Mouse (Mus musculus) hindbrain, postnatal 0 days (tissue): Measurements from ENCODE around the gene Nqo2. TPM values are rescaled to one million over a fixed set of nuclear protein-coding genes. Genes with fewer than 3 reads are reported as not detected.
"Not testable (repeated sequence)": the region's sequence is repeated elsewhere in the genome, so short reads cannot be mapped to it uniquely, and the experiment has no call there.

Source experiments
- ATAC-seq: fragments of 200-750 bp; cut with Nextera tagmentation; 2 replicates; pipeline ENCODE4 v1.8.0; 2017; ENCODE audit warnings: mild to moderate bottlenecking, moderate TSS enrichment, moderate library complexity
- DNase-seq: peaks from one replicate; pipeline ENCODE4 v3.0.0-alpha.2; 2015; ENCODE audit warnings: low spot score
- H3K27ac ChIP-seq: fragments of 300-500 bp; sonication (generic); 2 replicates; pipeline ENCODE4 v1.5.1; 2014; ENCODE audit warnings: mild to moderate bottlenecking
- H3K27me3 ChIP-seq: fragments of 300-500 bp; sonication (generic); 2 replicates; pipeline ENCODE4 v1.6.1; 2014; ENCODE audit warnings: low read length, mixed read lengths; ENCODE audit not compliant: insufficient read depth
- H3K36me3 ChIP-seq: fragments of 300-500 bp; sonication (generic); 2 replicates; pipeline ENCODE4 v1.6.1; 2014; ENCODE audit warnings: low read length, mixed read lengths; ENCODE audit not compliant: insufficient read depth
- H3K4me1 ChIP-seq: fragments of 300-500 bp; sonication (generic); 2 replicates; pipeline ENCODE4 v1.6.1; 2014; ENCODE audit warnings: antibody characterized with exemption, low read length, mixed read lengths; ENCODE audit not compliant: insufficient read depth
- H3K4me2 ChIP-seq: fragments of 300-500 bp; sonication (generic); 2 replicates; pipeline ENCODE4 v1.6.1; 2014; ENCODE audit warnings: low read depth, mild to moderate bottlenecking, low read length, moderate library complexity, mixed read lengths
- H3K4me3 ChIP-seq: fragments of 300-500 bp; sonication (generic); 2 replicates; pipeline ENCODE4 v1.5.1; 2014; ENCODE audit warnings: low read length
- H3K9ac ChIP-seq: fragments of 300-500 bp; sonication (generic); replicated peaks from 2 replicates; pipeline ENCODE4 v1.6.1; 2014; ENCODE audit warnings: mild to moderate bottlenecking, low read length, moderate library complexity, mixed read lengths
- H3K9me3 ChIP-seq: fragments of 300-500 bp; sonication (generic); 2 replicates; pipeline ENCODE4 v1.6.1; 2016; ENCODE audit warnings: low read length, mixed read lengths
- CTCF ChIP-seq: IDR thresholded peaks from 2 replicates; pipeline ENCODE4 v1.5.1; 2016; ENCODE audit warnings: antibody characterized with exemption, control low read depth, low read depth
- WGBS: fragments of 180-500 bp; shearing (Covaris S2); extraction: QIAGEN DNeasy Blood & Tissue Kit; methylation state at CpG from one replicate; pipeline ENCODE4 v1.1.7; 2014; 5-methylcytosine and 5-hydroxymethylcytosine counted together
- polyA plus RNA-seq: library from polyadenylated mRNA; unstranded; fragments of >200 nt; fragmentation: Nextera tagmentation; extraction: Ambion mirVana; gene quantifications from 2 replicates; pipeline ENCODE4 v1.2.1, GENCODE M21; 2015
- total RNA-seq: library from RNA; depleted of rRNA; stranded (reverse); fragments of >200 nt; gene quantifications from 2 replicates; pipeline ENCODE4 v1.2.3, GENCODE M21; 2014

Gene Nqo2
- total and polyA plus RNA-seq, 2 experiments from 2014 or later, result 4.0 to 9.5 TPM

- Histone ChIP-seq H3K27ac (peak overlapping the region; percentile 62), H3K4me1 (no peaks in the 10 kb centered on the region), H3K36me3 (no peaks in the 10 kb centered on the region), H3K27me3 (no peaks in the 10 kb centered on the region), H3K4me2 (peak overlapping the region; percentile 83), H3K9me3 (no peaks in the 10 kb centered on the region), H3K9ac (peak overlapping the region; percentile 84), H3K4me3 (peak overlapping the region; percentile 64)
- ATAC-seq, result peak; percentile 93
- peak; percentile 65 for DNase-seq
- under 1% methylated on average over 44 of the region's 44 CpGs for WGBS
- TF ChIP-seq CTCF, result no peak
Observed at GRCm38 (mm10) chr13:33935465-33936181, 28.9 kb upstream of the Nqo2 start.

GRCm38 (mm10) chr13:33937151-33937550 is 27.3 kb upstream of the Nqo2 start:
- no peak for ATAC-seq
- Histone ChIP-seq H3K9me3 (no peaks in the 10 kb centered on the region), H3K4me3 (no peak overlapping the region), H3K27me3 (no peaks in the 10 kb centered on the region), H3K4me2 (no peak overlapping the region), H3K4me1 (no peaks in the 10 kb centered on the region), H3K27ac (no peak overlapping the region), H3K9ac (no peak overlapping the region), H3K36me3 (no peaks in the 10 kb centered on the region)
- TF ChIP-seq CTCF, result no peak
- WGBS, result 49% methylated on average over 5 of the region's 5 CpGs
- no peak for DNase-seq

GRCm38 (mm10) chr13:33937587-33937986 is 26.9 kb upstream of the Nqo2 start:
- H3K9ac ChIP-seq, H3K4me3 ChIP-seq, H3K27ac ChIP-seq, H3K9me3 ChIP-seq, H3K27me3 ChIP-seq, H3K36me3 ChIP-seq, DNase-seq, H3K4me2 ChIP-seq, ATAC-seq, H3K4me1 ChIP-seq: not testable (repeated sequence)

GRCm38 (mm10) chr13:33941288-33941808 is 23.1 kb upstream of the Nqo2 start:
- 92% methylated on average over 5 of the region's 5 CpGs for WGBS
- no peak overlapping the region for H3K27ac ChIP-seq
- H3K9me3 ChIP-seq, result no peaks in the 10 kb centered on the region
- H3K4me1 ChIP-seq, result no peaks in the 10 kb centered on the region
- no peaks in the 10 kb centered on the region for H3K36me3 ChIP-seq
- DNase-seq (no peak), ATAC-seq (no peak)
- TF ChIP-seq CTCF, result no peak
- H3K9ac ChIP-seq, result no peak overlapping the region
- H3K4me3 ChIP-seq, result no peak overlapping the region
- no peak overlapping the region for H3K4me2 ChIP-seq
- H3K27me3 ChIP-seq, result no peaks in the 10 kb centered on the region

GRCm38 (mm10) chr13:33942212-33942779 is 22.2 kb upstream of the Nqo2 start:
- WGBS, result 46% methylated on average over 4 of the region's 4 CpGs
- TF ChIP-seq CTCF, result peak; percentile 51
- DNase-seq, result no peak

GRCm38 (mm10) chr13:33951308-33952074 is 13.0 kb upstream of the Nqo2 start:
- H3K27me3 ChIP-seq, result no peaks in the 10 kb centered on the region
- H3K4me1 ChIP-seq, result no peaks in the 10 kb centered on the region
- no peak overlapping the region for H3K27ac ChIP-seq
- TF ChIP-seq CTCF, result no peak
- ATAC-seq (no peak), DNase-seq (no peak)
- 83% methylated on average over 4 of the region's 4 CpGs for WGBS
- no peak overlapping the region for H3K4me3 ChIP-seq
- H3K9me3 ChIP-seq, result no peaks in the 10 kb centered on the region
- H3K9ac ChIP-seq, result no peak overlapping the region
- no peak overlapping the region for H3K4me2 ChIP-seq
- H3K36me3 ChIP-seq, result no peaks in the 10 kb centered on the region

More at GRCm38 (mm10) chr13:33942212-33942779, 22.2 kb upstream of the Nqo2 start:
- H3K27me3 ChIP-seq, result no peaks in the 10 kb centered on the region
- H3K9ac ChIP-seq, result no peak overlapping the region
- H3K36me3 ChIP-seq, result no peaks in the 10 kb centered on the region
- H3K4me3 ChIP-seq, result no peak overlapping the region
- no peaks in the 10 kb centered on the region for H3K4me1 ChIP-seq
- ATAC-seq, result no peak
- H3K27ac ChIP-seq, result no peak overlapping the region
- H3K4me2 ChIP-seq, result no peak overlapping the region
- no peaks in the 10 kb centered on the region for H3K9me3 ChIP-seq
